Mouse (Mus musculus): ENCODE measurements at regions not wholly inside any gene's neighbourhood (a gene's known extent, or its start where the extent isn't known, plus 50 kb on each side); places are given as distances from the start of the nearest gene placed in this dataset.

DNA sequence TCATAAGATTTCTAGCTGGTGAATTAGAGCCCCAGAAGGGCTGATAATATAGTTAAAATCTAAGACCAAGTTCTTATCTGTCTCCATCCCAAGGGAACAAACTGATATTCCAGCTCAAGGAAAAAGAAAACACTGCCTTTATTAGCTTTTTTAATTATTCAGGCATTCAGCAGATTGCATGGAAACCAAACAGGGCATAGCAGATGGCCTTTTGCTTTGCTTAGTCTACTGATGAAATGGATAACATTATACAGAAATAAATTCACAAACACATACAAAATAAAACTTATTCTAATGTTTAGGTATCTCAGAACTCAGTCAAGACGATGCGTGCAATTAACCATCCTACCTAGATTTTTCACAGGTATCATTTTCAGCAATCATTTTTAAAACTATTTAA lies 198.9 kb downstream of the Isl1 start:
- TF ChIP-seq POLR2A (IDR thresholded peaks at IDR 0.05; ENCODE audit: borderline replicate concordance, extremely low read depth, insufficient read depth, insufficient read length, poor library complexity, severe bottlenecking) (no peak), CTCF (IDR thresholded peaks at IDR 0.05; ENCODE audit: borderline replicate concordance, extremely low read depth, insufficient read depth, insufficient read length) (no peak)
